Mouse (Mus musculus) liver, embryonic 11.5 days (tissue): ENCODE data around the gene Stk33. TPM values are rescaled to one million over a fixed set of nuclear protein-coding genes. Genes with fewer than 3 reads are reported as not detected.
A peak's percentile ranks its signal among the peaks of the same experiment; 100 is the strongest.

Source experiments
- ATAC-seq: fragments of 200-750 bp; cut with Nextera tagmentation; replicated peaks from 2 replicates; pipeline ENCODE4 v1.8.0; 2017; ENCODE audit warnings: moderate number of reproducible peaks, mild to moderate bottlenecking, moderate TSS enrichment, moderate library complexity; ENCODE audit not compliant: low FRiP score
- DNase-seq: peaks from one replicate; pipeline ENCODE4 v3.0.0-alpha.2; 2017; ENCODE audit warnings: low spot score
- H3K27ac ChIP-seq: fragments of 300-500 bp; sonication (generic); 2 replicates; pipeline ENCODE4 v1.5.1; 2014; ENCODE audit warnings: mild to moderate bottlenecking, low read depth, low read length, control low read depth
- H3K27me3 ChIP-seq: fragments of 300-500 bp; sonication (generic); replicated peaks from 2 replicates; pipeline ENCODE4 v1.6.1; 2014; ENCODE audit warnings: low read length, mixed read lengths; ENCODE audit not compliant: control insufficient read depth, insufficient read depth
- H3K36me3 ChIP-seq: fragments of 300-500 bp; sonication (generic); 2 replicates; pipeline ENCODE4 v1.6.1; 2014; ENCODE audit warnings: mild to moderate bottlenecking, low read length, moderate library complexity, mixed read lengths; ENCODE audit not compliant: control insufficient read depth, insufficient read depth
- H3K4me1 ChIP-seq: fragments of 300-500 bp; sonication (generic); replicated peaks from 2 replicates; pipeline ENCODE4 v1.6.1; 2014; ENCODE audit warnings: low read length, mixed read lengths; ENCODE audit not compliant: control insufficient read depth, insufficient read depth
- H3K4me2 ChIP-seq: fragments of 300-500 bp; sonication (generic); 2 replicates; pipeline ENCODE4 v1.6.1; 2014; ENCODE audit warnings: mild to moderate bottlenecking, control low read depth, moderate library complexity
- H3K4me3 ChIP-seq: fragments of 300-500 bp; sonication (generic); 2 replicates; pipeline ENCODE4 v1.5.1; 2014; ENCODE audit warnings: low read depth, low read length, control low read depth
- H3K9ac ChIP-seq: fragments of 300-500 bp; sonication (generic); 2 replicates; pipeline ENCODE4 v1.6.1; 2014; ENCODE audit warnings: low read depth, low read length, control low read depth
- H3K9me3 ChIP-seq: fragments of 300-500 bp; sonication (generic); 2 replicates; pipeline ENCODE4 v1.6.1; 2016; ENCODE audit warnings: low read length, inconsistent platforms, mixed read lengths; ENCODE audit not compliant: control insufficient read depth
- WGBS: fragments of 180-500 bp; shearing (Covaris S2); extraction: QIAGEN DNeasy Blood & Tissue Kit; methylation state at CpG from one replicate; pipeline ENCODE4 v1.1.7; 2014; 5-methylcytosine and 5-hydroxymethylcytosine counted together
- polyA plus RNA-seq: library from polyadenylated mRNA; unstranded; fragments of >200 nt; fragmentation: Nextera tagmentation; extraction: Ambion mirVana; gene quantifications from 2 replicates; pipeline ENCODE4 v1.2.1, GENCODE M21; 2014

The Stk33 gene
- polyA plus RNA-seq, 1 experiment from 2014 or later, result not detected

DNA sequence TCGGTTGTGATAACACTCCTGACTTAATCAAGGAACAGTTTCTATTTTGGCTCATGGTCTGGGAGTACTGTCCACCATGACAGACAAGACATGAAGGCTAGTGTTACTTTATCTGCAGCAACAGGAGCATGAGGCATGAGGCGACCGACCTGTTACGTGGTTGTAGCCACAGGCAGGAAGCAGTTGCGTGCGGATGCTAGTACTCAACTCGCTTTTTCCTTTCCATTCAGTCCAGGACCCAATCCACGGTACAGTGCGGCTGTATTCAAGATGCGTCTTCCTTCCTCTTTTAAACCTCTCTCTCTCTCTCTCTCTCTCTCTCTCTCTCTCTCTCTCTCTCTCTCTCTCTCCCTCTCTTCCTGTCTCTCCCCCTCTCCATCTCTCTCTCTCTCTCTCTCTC, 194.1 kb downstream of the Stk33 start:
- H3K4me3 ChIP-seq, result no peak overlapping the region
- no peaks in the 10 kb centered on the region for H3K36me3 ChIP-seq
- ATAC-seq (no peak), DNase-seq (no peak)
- no peaks in the 10 kb centered on the region for H3K27me3 ChIP-seq
- no peak overlapping the region for H3K27ac ChIP-seq
- no peaks in the 10 kb centered on the region for H3K9me3 ChIP-seq
- H3K4me1 ChIP-seq, result no peaks in the 10 kb centered on the region
- WGBS, result 72% methylated on average over 10 of the region's 10 CpGs
- H3K9ac ChIP-seq, result no peak overlapping the region
- H3K4me2 ChIP-seq, result no peak overlapping the region

DNA sequence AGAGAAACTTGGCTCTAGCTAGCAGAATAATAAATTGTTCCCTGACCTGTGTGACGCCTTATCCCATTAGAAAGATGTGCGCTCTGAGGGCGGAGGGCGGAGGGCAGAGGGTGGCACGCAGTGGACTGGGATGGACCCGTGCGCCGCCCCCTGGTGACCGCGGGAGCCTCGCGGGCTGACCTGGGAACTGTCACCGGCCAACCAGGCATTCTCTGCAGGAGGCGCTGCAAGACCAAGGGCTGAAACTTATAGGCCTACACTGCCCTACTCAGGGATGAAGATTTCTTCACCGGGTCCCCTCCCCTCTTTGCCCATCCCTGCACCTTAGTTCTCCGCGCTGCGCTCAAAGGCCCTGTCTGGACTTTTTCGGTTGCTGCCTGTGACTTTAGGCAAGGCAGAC, 197.6 kb downstream of the Stk33 start:
- Histone ChIP-seq H3K4me3 (no peak overlapping the region), H3K4me1 (no peaks in the 10 kb centered on the region), H3K36me3 (no peaks in the 10 kb centered on the region), H3K9me3 (no peaks in the 10 kb centered on the region), H3K9ac (no peak overlapping the region), H3K4me2 (no peak overlapping the region), H3K27me3 (no peaks in the 10 kb centered on the region), H3K27ac (no peak overlapping the region)
- 22% methylated on average over 19 of the region's 19 CpGs for WGBS
- ATAC-seq (no peak), DNase-seq (no peak)

- no peaks in the 10 kb centered on the region for H3K4me1 ChIP-seq
- no peaks in the 10 kb centered on the region for H3K27me3 ChIP-seq
- H3K36me3 ChIP-seq, result no peaks in the 10 kb centered on the region
- WGBS, result 58% methylated on average over 1 of the region's 1 CpGs
- no peak overlapping the region for H3K4me3 ChIP-seq
- H3K4me2 ChIP-seq, result no peak overlapping the region
- DNase-seq (no peak), ATAC-seq (no peak)
- no peaks in the 10 kb centered on the region for H3K9me3 ChIP-seq
- no peak overlapping the region for H3K27ac ChIP-seq
- H3K9ac ChIP-seq, result no peak overlapping the region
Measured at GRCm38 (mm10) chr7:109239346-109239745, 199.5 kb downstream of the Stk33 start.

GRCm38 (mm10) chr7:109238724-109239123, 200.2 kb downstream of the Stk33 start:
- Histone ChIP-seq H3K27me3 (no peaks in the 10 kb centered on the region), H3K36me3 (no peaks in the 10 kb centered on the region), H3K4me2 (no peak overlapping the region), H3K4me1 (no peaks in the 10 kb centered on the region), H3K9ac (no peak overlapping the region), H3K4me3 (no peak overlapping the region), H3K9me3 (no peaks in the 10 kb centered on the region), H3K27ac (no peak overlapping the region)
- no peak for DNase-seq
- no peak for ATAC-seq
- 83% methylated on average over 10 of the region's 10 CpGs for WGBS

DNA sequence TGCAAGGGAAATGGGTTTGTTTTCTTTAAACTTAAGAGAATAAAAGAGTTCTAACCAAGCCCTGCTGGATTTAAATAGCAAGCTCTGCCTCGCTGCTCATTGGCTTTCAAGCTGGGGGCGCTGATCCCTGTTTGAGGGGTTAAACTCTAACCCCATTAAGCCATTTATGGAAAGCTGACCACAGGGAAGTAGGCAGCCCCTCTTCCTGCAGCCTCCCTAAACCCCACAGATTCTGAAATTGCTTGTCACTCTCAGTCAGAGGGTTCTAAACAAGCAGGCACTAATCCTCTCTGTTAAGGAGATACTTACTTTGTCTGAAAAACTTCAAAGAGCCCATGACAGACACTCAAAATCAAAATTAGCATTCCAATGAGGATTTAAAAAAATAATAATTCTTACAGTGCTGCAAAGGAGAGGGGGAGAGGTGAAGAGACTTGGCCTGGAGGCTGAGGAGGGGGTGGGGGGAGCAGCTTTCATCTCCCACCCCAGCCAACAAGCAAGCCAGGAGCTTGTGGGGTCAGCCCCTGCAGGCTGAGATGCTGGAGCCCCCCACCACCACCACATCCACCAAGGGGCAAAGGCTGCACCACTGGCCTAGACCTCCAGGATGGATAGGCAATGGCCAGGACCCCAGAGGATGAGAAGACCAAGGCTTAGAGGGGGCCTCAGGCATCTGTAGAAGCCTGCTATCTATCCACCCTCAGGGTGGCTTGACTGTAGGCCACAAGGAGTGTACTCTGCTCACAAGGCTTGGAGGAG, 203.8 kb downstream of the Stk33 start:
- ATAC-seq (no peak), DNase-seq (no peak)
- Histone ChIP-seq H3K9me3 (no peaks in the 10 kb centered on the region), H3K36me3 (no peaks in the 10 kb centered on the region), H3K4me3 (no peak overlapping the region), H3K4me2 (no peak overlapping the region), H3K27me3 (no peaks in the 10 kb centered on the region), H3K27ac (no peak overlapping the region), H3K9ac (no peak overlapping the region), H3K4me1 (no peaks in the 10 kb centered on the region)
- WGBS, result 41% methylated on average over 2 of the region's 2 CpGs

DNA sequence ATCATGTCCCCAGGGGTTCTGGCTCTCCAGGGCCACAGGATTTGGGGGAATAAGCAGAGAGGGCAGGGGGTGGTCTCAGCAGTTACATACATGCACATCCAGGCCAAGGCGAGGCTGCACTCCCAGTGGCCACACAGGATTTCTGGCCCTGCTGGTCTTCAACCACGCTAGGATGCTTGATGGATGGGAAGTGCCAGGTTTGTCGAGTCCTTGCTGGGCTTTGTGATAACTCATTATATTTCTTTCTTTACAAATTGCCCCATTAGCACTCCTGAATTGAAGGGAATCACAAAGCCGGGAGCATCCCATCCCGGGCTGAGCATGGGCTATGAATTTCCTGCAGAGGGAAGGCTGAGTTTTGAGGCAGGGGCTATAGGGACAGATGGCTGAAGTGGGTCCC, 204.4 kb downstream of the Stk33 start:
- Histone ChIP-seq H3K4me2 (no peak overlapping the region), H3K4me3 (no peak overlapping the region), H3K36me3 (no peaks in the 10 kb centered on the region), H3K9me3 (no peaks in the 10 kb centered on the region), H3K9ac (no peak overlapping the region), H3K27ac (no peak overlapping the region), H3K4me1 (no peaks in the 10 kb centered on the region), H3K27me3 (no peaks in the 10 kb centered on the region)
- ATAC-seq (no peak), DNase-seq (no peak)
- 54% methylated on average over 5 of the region's 5 CpGs for WGBS

GRCm38 (mm10) chr7:109231881-109232321, 207.0 kb downstream of the Stk33 start:
- no peaks in the 10 kb centered on the region for H3K36me3 ChIP-seq
- H3K4me2 ChIP-seq, result no peak overlapping the region
- WGBS, result 70% methylated on average over 11 of the region's 11 CpGs
- DNase-seq (no peak), ATAC-seq (no peak)
- no peaks in the 10 kb centered on the region for H3K9me3 ChIP-seq
- no peak overlapping the region for H3K9ac ChIP-seq
- no peaks in the 10 kb centered on the region for H3K4me1 ChIP-seq
- no peak overlapping the region for H3K4me3 ChIP-seq
- no peaks in the 10 kb centered on the region for H3K27me3 ChIP-seq
- H3K27ac ChIP-seq, result no peak overlapping the region

- Histone ChIP-seq H3K4me3 (no peak overlapping the region), H3K27me3 (no peaks in the 10 kb centered on the region), H3K9ac (no peak overlapping the region), H3K9me3 (no peaks in the 10 kb centered on the region), H3K4me2 (no peak overlapping the region), H3K4me1 (no peaks in the 10 kb centered on the region), H3K27ac (no peak overlapping the region), H3K36me3 (no peaks in the 10 kb centered on the region)
- no peak for DNase-seq
- 85% methylated on average over 5 of the region's 5 CpGs for WGBS
- ATAC-seq, result no peak
Measured at GRCm38 (mm10) chr7:109231307-109231706, 207.6 kb downstream of the Stk33 start.

DNA sequence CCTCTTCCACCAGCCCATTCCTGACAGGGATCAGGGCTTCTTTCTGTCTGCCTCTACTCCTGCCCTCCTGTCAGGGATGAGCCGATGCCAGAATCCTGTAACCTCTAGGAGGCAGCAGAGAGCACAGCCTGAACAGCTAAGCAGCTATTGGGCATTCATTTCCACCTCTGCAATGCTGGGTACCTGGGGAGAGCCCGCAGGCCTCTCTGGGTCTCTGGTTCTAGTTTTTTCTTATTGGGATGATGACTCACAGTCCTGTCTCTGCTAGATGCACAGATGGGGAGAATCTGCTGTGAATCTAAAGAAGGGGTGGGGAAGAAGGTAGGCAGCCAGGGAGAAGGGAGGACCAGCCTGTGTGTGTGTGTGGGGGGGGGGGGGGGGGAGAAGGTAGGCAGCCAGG, 208.1 kb downstream of the Stk33 start:
- no peak overlapping the region for H3K4me2 ChIP-seq
- H3K9me3 ChIP-seq, result no peaks in the 10 kb centered on the region
- DNase-seq, result no peak
- H3K27me3 ChIP-seq, result no peaks in the 10 kb centered on the region
- no peaks in the 10 kb centered on the region for H3K4me1 ChIP-seq
- H3K4me3 ChIP-seq, result no peak overlapping the region
- H3K27ac ChIP-seq, result no peak overlapping the region
- H3K36me3 ChIP-seq, result no peaks in the 10 kb centered on the region
- ATAC-seq, result 0 out of 2 replicates have a peak, but pooled peaks have one; percentile 29
- 16% methylated on average over 2 of the region's 2 CpGs for WGBS
- H3K9ac ChIP-seq, result no peak overlapping the region
